Mouse (Mus musculus): Measurements from ENCODE around the gene Urgcp.

Urgcp gene

DNA sequence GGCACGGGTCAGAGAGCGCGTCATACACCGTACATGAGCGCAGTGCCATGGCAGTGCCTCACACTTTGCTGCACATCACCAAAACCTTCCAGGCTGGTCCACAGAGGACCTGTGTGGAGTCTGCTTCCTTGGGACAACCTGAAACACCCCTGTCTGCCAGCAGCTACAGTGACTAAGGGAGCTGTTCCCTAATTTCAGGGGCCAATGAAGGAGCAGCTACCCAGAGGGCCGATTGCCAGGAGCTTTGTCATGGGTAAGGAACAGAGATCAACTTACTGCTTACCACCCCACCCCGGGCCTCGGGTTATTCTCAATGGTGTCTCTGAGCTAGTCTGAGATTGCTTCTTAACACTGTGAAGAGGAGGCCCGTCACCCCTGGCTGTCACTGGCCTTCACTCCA lies 47.0 kb downstream of the Urgcp start:
- no peak for DNase-seq (ENCODE audit: low read depth)

DNA sequence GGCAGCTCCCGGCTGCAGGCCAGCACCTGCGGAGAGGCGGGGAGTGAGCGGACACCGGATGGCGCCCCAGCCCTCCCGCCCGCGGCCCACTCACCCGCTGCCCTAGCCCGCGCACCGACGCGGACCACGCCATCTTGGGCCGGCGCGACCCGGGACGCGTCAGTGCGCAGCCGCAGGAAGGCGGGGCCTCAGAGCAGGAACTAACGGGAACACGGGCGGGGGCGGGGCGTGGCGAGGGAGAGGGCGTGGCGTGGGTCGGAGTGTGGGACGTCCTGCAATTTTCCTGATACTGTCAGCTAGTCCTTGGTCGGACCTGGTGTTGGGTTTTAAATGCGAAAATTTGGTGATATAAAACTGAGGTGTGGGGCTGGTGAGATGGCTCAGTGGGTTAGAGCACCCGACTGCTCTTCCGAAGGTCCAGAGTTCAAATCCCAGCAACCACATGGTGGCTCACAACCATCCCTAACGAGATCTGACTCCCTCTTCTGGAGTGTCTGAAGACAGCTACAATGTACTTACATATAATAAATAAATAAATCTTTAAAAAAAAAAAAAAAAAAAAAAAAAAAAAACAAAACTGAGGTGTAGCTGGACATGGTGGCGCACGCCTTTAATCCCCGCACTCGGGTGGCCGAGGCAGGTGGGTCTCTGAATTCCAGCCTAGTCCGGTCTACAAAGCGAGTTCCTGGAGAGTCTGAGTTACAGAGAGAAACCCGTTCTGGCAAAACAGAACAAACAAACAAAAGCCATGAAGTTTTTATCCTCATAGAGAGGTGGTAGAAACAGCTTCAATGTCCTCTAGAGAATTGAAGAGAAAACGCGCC lies 54.4 kb downstream of the Urgcp start:
- peak; percentile 94 for DNase-seq (ENCODE audit: low read depth)

DNA sequence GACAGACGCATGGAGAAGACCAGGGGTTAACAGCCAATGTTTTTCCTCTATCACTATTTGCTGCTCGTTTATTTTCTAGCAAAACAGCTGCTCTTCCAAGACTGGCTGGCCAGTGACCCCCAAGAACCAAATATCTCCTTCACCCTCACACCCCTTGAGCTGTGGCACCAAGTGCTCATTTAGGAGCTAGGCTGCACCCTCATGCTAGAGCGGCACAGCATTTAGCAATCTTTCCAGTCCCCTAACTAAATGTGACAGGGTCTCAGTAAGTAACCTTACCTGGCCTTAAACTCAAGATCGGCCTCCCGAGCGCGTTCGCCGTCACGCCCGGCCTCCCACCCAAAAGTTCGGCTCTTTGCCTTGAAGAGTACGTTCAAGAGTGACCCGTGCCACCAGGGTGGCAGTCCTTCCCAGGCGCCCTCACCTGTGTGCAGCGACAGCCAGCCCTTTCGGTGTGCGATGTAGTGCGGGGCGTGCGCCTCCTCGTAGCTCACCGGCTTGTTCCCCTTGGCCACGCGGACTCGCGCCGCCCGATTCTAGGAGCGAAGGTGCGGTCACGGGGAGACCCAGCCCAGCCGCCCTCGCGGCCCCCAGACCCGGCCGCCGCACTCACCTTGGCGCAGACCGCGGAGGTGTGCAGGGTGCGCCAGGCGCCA lies 55.2 kb downstream of the Urgcp start:
- DNase-seq (ENCODE audit: low read depth), result no peak

DNA sequence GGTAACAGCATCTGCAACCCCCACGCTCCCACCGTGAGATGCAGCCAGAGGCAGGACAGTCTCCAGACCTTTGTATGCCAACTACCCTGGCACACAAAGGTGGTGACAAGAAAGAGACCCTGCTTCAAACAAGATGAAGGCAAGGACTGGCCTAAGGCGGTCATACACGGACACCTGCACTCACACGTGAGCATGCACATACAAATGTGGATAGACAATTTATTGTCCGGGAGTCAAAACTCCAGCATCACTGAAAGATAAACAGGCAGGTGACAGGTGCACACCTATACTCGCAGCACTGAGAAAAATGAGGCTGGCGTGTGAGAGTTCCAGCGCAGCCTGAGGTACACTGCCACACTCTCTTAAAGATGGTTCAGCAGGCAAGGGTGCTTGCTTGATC lies 56.2 kb downstream of the Urgcp start:
- no peak for DNase-seq (ENCODE audit: low read depth)

DNA sequence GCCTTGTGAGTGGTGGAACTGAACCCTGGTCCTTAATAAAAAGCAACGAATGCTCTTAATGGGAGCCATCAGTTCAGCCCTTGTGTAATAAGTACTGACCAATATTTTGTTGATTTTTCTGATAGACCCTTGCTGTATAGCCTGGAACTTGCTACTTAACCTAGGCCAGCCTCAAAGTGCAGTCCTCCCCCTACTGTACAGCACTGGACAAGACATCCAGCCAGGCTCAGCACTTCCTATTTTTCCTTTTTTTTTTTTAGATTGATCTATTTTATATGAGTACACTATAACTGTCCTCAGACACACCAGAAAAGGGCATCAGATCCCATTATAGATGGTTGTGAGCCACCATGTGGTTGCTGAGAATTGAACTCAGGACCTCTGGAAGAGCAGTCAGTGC lies 58.8 kb downstream of the Urgcp start:
- no peak for DNase-seq (ENCODE audit: low read depth)

DNA sequence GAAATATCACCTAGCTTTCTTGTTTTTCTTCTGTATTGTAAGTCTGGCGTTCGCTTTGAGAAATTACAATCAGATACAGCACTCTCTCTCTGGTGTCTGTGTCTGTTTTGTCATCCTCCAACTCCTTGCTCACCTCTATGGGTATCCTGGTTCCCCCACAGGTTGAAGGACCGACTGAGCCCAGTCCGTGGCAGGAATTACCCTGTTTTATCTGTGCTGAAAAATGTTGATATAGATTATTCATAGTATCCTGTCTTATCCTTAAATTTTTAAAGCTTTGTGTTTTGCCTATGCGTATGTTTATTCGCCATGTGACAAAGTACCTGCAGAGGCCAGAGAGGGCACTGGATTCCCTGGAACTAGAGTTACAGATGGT lies 59.2 kb downstream of the Urgcp start:
- DNase-seq (ENCODE audit: low read depth), result no peak

DNA sequence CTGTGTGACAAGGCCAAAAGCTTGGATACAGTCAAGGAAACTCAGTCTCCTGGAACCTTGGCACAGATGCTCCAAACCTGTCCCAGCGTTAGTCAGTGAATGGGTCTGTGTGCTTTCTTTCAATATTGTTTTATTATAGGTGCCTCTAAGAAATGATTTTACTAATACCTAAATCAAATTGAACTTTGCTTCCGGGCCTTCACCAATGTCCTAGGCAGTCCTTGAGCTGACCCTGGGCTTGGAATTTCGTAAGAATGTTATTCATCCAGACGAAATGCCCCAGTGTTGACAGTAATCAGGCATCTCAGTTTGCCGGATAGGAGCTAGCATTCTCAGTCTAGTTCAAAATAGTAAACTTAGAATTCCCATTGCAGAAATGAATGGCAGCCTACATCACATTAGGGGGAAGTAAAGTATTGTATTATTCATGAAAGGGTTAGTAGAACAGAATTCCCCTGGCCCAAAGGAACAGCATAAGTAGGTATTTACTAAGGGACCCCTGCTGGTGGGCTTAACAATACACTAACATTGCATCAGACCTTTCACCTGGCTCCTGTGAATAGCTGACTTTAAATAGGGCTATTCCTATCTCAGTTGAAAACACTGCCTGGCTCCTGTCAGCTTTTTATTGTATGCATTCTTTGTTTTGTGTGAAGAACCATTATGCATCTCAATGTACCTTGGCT lies 59.8 kb downstream of the Urgcp start:
- DNase-seq (ENCODE audit: low read depth), result no peak

DNA sequence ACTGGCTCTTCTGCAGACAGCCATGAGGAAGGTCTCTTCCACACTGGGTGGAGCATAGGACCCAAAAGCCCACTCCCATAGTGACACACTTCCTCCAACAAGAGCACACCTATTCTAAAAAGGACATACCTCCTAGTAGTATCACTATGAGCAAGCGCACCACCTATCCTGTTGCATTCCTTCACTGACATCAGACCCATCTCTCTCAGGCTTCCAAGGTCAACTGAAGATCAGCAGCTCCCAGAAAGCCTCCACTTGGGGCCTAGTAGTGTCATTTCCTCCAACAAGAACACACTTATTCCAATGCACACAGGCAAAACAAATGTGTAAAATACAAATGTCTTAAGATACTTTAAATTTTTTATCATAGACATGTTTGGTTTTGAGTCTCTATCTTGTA lies 60.4 kb downstream of the Urgcp start:
- DNase-seq (ENCODE audit: low read depth), result no peak

DNA sequence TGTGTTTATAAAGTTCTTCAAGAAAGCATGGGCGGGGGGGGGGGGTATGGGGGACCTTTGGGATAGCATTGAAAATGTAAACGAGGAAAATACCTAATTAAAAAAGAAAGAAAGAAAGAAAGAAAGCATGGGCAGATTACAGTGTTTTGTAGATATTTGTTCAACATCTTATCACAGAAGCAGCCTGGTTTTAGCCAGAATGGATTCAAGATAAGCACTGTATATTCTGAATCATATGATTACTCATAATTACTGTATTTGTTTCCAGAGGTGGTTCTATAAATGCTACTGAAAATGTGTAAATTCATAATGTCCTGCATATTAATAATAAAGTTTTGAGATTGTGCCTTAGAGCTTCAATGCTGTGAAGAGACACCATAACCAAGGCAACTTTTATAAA lies 60.9 kb downstream of the Urgcp start:
- DNase-seq (ENCODE audit: low read depth), result no peak

DNA sequence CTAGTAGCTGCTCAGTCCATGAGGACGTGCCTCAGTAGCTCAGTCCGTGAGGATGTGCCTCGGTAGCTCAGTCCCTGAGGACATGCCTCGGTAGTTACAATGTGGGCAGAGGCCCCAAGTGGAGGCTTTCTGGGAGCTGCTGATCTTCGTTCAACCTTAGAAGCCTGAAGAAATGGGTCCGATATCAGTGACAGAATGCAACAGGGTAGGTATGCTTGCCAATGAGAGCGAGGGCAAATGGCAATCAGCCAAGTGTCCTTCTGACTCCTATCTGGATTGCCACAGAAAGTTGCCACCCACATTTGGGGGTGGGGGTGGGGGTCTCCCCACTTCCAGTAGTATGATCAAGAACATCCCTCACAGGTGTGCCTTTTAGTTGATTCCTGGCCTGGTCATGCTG lies 61.4 kb downstream of the Urgcp start:
- DNase-seq (ENCODE audit: low read depth), result no peak

DNA sequence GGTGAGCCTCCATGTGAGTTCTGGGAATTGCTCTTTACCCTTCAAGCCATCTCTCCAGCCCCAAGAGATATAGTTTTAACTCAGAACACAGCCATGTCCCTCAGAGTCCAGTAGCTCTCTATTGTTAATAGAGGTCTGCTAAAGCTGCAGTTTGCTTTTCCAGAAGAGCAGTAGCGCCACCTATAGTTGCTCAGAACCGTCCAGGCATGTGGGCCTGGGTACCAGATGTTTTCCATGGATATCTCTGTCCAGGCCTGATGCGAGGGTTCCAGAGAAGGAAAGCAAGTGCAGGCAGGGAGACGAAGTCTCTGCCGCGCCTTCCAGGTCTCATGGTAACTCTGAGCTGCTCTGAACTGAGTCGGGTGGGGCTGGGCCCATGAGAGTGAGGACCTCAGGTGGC lies 70.4 kb downstream of the Urgcp start:
- peak; percentile 38 for DNase-seq (ENCODE audit: low read depth)

DNA sequence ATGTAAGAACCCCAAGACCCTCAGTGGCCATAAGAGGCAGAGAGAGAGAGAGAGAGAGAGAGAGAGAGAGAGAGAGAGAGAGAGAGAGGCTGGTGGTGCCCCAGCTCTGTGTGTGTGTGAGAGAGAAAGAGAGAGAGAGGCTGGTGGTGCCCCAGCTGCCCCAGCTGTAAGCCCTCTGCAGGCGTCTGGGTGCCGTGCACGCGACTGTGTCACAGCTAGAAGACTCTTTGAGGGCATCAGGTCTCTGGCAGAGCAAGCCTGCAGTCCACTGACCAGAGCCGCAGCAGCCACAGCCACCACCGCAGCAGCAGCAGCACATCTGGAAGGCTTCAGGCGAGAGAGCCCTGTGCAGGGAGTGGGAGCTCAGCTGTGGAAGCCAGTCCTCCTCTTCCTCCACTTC lies 77.9 kb downstream of the Urgcp start:
- DNase-seq (ENCODE audit: low read depth), result no peak

DNA sequence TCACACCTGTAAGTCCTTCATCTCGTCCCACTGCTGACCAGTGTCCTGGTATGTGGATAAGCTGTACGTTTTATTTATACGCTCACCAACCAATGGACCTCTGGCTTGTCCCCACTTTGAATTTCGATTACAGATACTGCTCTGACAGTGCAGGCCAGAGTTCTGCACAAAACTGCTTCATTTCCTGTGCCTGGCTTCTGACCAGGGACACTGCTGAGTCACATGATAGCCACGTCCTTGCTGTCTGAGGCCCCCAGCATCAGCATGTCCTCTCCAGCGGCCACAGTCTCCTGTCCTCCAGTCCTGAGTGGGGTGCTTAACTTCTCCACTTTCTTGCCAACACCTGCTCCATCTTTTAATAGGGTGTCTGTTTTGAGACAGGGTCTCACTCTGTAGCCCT lies 79.6 kb downstream of the Urgcp start:
- DNase-seq (ENCODE audit: low read depth), result no peak

Data from naive thymus-derived CD4-positive, alpha-beta T cell, adult 2 months (primary cell).